Mouse (Mus musculus): ENCODE results near the gene Defb21.

The Defb21 gene

DNA sequence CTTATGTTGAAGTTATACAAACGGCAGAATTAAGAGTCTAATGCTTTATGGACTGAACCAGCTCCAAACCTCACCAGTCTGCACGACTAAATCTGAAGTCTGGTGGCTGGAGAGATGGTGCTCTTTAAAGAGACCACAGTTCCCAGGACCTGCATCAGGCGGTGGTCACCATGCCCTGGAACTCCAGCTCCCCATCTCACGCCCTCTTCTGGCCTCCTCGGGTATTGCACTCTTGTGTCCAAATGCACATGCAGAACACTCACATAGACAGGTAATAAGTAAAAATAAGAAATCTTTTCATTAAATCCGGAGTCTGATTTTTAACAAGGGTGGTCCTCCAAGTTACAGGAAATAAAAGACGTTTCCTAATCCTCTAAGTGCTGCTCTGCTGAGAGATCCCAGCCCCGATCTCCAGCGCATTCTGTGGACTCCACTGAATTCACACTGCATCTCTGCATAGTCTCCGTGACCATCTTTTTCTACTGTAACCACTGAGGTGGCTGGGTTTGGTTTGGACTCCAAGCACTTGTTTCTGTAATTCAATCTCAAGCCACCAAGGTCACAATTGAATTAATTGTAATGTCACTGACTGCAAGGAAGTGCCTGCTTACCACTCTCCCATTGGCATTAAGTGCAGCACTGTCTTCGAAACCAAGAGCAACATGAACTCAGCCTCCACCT lies at the start of gene Defb21:
TSS of gene Defb21 (plus strand) at position 631 of the 681 bp plus-strand sequence.
- no peak for DNase-seq

DNA sequence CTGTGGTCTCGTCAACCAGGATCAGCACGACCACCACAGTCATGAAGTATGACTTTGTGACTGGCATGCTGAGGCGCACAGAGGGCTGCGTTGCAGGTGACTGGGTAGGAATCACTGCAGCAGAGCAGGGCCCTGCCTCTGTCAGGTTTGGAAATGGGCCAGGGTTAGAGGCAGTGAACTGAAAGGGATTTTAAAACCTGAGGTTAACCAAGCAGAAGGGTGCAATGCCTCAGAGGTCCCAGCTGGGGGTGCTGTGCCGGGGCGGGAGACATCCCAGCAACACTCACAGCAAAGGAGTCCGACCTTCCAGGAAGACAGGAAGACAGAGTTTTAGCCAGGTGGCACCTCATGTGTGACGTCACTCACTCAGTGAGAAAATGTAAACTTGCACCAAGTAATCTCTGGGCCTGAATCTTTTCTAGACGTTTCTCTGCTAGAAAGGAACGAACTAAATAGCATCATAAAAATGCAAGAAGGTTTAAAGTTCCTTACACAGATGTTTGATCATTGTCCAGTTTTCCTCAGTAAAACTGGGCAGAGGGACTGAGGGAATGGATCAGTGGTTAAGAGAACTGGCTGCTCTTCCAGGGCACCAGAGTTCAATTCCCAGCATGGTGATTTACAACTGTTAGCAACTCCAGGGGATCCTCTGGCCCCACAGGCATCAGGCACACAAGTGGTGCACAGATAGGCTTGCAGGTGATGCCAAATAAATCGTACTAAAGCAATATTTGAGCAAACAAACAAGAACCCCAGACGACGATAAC lies 32.4 kb upstream of the Defb21 start, which contains the start of gene Defb29:
TSS of gene Defb29 (minus strand) at position 155 of the 767 bp plus-strand sequence.
- no peak for DNase-seq

DNA sequence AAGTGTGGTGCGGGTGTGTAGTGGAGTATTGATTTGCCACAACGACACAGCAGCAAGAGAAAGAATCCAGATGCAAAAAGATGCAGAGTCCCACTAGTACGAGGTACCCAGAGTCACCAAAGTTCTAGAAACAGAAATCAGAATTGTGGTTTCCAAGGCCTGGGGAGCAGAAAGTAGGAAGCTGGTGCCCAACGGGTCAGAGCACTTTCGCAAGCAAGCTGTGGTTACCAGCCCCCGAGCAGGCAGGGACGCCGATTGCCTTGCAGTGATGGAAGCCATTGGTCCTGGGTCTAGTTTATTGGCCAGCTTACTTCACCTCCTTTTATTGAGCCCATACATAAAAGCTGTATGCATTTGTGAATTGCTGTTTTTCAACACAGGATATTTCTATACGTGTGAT lies 30.6 kb upstream of the Defb21 start:
- DNase-seq = no peak

DNA sequence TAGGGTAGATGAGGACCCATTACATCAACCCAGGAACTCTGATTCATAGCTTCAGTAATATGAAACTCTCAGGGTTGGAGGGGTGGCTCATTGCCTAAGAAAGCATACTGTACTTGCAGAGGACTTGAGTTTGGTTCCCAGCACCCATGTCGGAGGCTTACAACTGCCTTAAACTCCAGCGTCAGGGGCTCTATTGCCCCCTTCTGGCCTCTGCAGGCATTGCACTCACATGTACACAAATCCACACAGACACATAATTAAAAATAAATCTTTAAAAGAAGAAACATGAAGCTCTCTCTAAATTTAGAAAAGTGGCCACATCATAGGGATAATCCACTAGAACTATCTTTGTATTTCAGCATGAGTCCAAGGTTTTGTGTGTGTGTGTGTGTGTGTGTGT lies 29.6 kb upstream of the Defb21 start:
- no peak for DNase-seq

DNA sequence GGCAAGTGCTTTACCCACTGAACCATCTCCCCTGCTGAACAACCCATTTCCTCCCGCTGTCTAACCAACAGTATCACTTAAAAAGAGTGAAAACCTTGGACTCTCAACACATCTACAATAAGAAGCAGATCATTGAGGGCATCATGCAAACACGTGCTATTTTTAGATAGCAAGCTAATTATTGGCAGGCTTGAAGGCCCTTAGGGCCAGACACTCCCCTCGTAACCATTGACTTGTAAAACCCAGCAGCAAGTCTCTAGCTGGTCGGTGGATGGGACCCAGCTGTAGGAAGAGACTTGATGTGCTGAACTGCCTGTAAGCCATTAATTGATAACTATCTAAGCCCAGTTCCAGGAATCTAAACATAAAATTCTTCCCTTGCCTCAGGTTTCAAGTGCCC lies 29.1 kb upstream of the Defb21 start:
- DNase-seq = no peak

DNA sequence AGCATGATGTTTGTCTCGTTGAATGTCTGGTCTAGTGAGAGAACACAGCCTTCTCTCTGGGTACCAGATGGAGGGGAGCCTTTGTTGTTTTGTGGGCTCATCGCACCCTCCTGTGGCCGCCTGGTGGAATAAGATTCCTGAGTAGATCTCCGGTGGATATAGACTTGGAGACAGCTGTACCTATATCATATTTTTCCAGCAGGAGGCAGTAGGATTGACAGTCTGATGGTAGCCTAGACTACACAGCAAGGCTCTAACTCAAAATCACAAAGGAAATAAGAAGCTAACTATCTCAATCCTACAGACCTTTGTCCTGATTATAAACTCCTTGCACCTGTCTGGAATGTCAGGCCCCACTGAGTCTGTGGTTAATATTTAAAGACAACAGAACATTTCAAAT lies 27.9 kb upstream of the Defb21 start:
- DNase-seq = peak; percentile 5

DNA sequence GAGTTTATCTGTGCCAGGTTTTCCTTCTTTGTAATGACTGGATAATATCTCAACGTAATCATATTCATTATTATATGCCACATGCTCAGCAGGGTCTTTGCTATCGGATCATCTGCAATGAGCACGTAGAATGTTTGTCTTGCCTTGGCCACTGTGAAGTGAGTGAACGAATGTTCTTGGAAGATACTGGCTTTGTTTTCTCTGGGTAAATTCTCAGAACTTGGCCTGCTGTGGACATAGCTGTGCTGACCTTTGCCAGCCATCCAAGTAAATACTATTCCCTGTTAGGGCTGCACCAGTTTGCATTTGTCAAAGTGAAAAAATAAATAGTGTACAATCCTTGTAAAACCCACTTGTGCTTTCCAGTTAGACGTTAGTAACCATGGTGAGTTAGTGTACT lies 24.4 kb upstream of the Defb21 start:
- no peak for DNase-seq

DNA sequence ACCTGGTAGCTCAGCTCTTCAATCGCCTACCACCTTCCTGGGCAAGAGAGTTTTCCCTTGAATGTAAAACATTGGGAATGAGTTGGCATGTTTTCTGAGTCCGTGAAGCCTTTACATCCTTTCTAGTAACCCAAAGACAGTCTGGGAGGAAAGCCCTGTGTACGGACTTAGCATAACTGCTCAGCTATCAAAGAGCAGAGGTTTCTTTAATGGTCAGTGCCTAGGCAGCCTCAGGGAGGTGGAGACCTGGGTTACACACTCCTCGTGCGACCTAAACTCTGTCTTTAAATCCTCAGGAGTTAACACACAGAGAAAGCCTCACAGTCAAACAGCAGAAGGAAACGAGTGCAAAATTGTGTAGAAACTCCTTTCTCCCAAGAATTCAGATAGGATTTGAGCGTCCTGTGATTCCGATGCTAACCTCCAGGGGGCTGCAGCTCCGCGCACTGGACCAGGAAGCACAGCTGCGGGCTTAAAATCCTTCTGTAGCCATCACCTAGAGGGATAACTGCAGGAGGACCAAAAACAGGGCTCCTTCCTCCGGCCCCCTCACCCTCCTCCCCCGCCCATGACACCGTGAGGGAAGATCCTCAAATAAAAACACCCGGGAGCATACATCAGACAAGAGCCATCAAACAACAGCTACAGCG lies 18.6 kb upstream of the Defb21 start:
- peak; percentile 2 for DNase-seq

DNA sequence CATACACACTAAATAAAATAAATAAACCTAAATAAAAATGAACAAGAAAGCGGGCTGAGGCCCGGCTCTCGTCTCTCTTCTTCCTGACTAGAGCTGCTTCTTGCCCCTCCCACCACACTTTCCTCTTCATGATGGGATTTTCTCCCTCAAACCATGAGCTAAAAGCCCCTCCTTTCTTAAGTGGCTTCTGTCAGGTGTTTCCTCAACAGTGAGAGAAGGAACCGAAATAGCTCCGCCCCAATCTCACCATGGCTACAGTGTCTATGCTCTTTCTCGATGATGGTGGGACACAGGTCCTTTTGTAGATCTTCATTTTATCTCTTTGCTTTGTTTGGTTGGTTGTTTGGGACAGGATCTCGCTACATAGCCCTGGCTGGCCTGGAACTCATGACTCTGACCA lies 15.9 kb upstream of the Defb21 start:
- DNase-seq = no peak

DNA sequence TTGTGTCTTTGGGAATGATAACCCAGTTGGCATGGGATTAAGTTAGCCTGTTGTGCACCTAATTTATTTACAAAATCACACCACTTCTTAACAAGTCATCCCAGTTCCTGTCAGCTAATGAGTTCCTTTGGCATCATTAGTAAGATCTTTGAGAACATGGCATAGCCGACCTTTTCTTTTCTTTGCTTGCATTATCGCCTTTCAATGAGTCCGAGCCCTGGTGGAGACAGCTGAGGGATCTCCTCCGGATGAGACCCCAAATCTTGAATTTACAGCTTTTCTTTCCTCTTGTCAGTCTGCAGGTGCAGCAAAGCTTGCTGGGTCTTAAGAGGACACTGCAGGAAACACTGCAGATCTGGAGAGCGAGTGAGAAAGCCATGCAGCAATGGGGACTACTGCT lies 3.5 kb upstream of the Defb21 start, which contains the start of gene Gm17416:
TSS of gene Gm17416 (plus strand) at position 301 of the 400 bp plus-strand sequence.
- no peak for DNase-seq

DNA sequence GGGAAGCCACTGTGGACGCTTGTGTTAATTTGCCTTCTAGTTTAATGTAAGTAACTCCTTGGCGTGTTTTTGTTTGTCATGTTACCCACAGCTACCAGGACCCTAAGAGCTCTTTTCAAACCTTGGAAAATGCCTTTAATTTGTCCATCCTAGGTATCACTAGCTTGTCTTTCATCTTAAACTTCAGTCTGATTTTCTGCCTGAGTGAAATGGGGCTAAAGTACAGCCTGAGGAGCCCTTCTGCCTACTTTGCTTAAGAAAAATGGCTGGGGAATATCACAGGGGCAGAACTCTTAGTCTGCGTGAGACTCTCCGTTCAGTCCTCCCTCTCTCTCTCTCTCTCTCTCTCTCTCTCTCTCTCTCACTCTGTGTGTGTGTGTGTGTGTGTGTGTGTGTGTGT lies 2.7 kb upstream of the Defb21 start:
- DNase-seq = no peak

DNA sequence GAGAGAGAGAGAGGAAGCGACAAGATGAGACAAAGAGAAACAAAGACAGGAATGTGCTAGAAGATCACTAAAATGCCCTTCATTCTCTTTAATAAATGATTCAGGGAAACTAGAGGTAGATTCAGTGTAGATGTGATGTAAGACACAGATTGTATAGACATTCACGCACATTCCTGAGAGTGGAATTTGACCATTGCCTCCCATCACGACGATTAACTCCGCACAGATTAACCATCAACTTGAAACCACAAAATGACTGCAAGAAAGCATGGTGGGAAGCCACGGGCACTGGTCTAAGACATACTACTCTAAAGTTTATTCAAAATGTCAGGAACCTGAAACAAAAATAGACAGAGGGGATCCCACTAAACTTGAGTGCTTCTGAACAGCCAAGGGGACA lies 2.2 kb upstream of the Defb21 start:
- DNase-seq = no peak

DNA sequence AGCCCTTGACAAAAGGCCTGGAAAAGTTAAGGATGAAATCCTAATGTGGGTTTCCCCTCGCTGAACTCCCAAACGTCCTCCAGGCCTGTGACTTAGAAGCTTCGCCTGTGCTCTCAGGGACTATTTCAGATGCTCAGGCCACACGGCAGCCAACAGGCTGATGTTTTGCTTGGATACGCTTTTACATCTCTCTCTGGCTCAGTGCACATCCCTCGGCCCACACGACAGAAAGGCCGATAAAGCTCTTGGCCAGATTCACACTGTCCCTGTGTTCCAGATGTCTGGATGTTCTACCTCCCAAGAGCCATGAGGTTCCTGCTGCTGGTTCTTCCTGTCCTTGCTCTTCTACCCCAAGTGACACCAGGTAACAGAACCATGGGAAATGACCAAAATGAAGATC lies 940 bp downstream of the Defb21 start:
- DNase-seq = no peak

DNA sequence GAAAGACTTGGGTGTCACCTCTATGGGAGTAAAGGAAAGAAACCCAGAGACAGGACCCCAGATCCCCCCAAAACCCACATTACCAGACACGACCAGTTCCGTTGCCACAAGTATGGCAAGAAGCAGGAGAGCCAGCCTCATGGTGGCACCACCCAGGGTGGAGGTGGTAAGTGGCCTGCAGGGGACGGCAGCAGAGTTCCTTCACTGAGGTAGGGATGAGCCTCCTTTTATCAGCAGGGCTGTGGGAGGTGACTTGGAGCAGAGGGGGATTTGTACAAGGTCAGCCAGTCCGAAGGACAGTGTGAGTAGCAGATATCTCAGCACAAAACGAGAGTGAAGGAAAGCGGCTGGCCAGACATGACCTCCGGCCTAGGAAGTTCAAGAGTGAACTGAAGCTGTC lies 7.6 kb downstream of the Defb21 start, which contains the start of gene Defb19:
TSS of gene Defb19 (minus strand) at position 206 of the 400 bp plus-strand sequence.
- DNase-seq = no peak

DNA sequence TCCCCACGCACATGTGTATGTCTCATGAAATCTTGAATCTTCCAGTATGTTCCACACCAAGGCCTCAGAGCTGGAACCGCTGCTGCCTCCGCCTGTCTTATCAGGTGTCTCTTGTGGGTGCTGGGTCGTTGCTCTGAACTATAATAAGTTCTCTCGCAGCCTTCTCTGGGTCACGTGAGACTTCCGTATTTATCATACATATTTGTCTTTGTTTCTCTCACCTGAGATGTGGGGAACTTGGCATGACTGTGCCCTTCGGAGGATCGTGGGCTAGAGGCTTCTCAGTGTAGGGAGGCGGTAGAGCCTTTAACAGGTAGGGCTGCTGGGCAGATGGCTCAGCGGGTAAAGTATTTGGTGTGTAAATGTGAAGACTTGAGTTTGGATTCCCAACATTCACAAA lies 8.1 kb downstream of the Defb21 start:
- DNase-seq = no peak

DNA sequence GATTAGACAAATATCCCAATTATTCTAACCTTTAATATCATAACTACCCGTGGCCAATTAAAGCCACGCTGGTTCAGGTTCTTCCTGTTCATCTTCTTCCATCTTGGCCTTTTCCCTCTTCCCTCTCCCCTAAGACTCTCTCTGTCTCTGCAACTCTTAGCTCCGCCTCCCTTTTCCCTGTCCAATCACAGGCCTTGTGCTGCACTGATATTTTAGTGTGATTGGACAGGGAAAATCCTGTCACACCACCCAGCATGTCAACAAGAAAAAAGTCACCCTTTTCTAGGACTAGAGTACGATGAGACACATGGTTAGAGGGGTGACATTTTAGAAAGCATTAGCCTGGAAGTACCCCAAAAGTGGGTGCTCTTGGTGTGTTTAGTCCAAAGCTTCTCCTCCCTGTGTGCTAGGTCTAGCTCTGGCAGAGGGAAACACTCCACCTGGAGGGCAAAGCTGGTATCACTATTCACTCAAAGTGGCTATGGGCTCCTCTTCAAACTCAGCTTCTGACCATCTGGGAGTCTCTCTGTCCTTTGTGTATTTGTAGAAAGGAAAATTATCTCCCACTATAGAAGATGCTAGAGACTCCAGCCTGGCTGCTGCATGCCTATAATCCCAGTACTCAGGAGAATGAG lies 14.5 kb downstream of the Defb21 start:
- no peak for DNase-seq

DNA sequence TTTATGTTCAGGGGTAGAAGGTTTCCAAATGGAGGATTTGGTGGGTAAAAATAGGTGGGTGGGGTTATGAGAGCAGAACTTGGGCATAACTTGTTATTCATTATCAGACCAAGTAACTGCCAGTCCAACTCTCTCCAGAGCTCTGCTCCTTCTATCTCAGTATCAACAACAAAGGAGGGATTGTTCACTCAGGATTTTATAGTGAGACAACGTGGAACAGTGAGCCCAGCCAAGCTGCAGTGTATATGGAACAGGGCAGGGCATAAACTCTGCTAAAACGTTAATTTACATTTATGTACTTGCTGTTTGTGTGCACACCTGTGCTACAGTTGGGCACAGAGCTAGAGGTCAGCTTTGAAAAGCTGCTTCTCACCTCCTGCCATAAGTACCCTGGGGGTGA lies 15.9 kb downstream of the Defb21 start:
- no peak for DNase-seq

DNA sequence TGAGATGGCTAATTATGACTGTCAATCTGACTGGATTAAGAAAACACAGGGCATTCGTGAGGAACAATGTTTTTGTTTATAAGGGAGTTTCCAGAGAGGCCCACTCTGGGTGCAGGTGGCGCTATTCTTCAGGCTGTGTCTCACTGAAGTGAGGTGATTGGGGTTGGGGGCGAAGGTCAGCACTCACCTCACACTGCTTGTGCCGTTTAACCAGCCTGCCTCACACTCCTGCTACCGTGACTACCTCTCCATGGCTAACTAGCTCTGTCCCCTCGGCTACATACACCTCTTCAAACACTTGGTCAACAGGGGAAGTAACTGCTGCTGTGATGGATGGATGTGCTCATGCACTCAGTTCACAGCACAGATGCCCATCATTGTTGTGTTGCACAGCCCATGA lies 16.5 kb downstream of the Defb21 start:
- no peak for DNase-seq

DNA sequence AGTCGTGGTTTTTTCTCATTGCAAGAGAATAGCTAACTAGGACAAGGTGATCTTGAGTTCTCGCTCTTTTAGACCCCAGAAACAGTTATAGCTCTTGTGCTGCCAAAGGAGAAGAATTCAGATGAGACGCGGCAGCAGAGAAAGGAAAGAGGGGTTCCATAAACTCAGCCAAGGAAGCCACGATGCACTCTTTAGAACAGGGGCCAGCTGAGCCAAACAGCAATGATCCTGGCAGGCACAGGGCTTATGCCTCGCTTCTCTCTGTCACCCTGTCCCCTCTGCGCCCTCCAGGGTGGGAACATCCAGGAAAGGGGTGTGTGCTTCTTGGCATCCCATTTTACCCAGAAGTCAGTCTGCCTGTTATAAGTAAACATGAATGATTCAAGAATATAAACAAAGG lies 26.8 kb downstream of the Defb21 start, which contains the start of gene Defb45:
TSS of gene Defb45 (minus strand) at position 101 of the 400 bp plus-strand sequence.
- DNase-seq = no peak

DNA sequence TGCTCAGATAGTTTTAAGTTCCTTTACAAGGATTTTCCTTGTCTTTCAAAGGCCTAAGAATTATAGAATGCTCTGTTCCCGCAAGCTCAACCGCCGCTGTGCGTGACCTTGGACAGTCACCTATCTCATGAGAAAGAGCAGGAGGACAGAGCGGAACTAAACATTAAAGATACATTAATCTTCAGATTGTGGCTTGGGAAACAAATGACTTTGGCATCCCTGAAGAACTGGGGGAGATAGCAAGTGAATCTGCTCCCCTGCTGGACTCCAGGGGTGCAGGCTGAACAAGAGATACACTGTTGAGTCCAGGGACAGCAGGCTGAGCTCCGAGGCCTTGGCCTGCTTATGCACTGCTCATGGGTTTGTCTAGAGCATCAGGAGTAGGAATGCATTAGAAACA lies 27.5 kb downstream of the Defb21 start:
- DNase-seq = no peak

DNA sequence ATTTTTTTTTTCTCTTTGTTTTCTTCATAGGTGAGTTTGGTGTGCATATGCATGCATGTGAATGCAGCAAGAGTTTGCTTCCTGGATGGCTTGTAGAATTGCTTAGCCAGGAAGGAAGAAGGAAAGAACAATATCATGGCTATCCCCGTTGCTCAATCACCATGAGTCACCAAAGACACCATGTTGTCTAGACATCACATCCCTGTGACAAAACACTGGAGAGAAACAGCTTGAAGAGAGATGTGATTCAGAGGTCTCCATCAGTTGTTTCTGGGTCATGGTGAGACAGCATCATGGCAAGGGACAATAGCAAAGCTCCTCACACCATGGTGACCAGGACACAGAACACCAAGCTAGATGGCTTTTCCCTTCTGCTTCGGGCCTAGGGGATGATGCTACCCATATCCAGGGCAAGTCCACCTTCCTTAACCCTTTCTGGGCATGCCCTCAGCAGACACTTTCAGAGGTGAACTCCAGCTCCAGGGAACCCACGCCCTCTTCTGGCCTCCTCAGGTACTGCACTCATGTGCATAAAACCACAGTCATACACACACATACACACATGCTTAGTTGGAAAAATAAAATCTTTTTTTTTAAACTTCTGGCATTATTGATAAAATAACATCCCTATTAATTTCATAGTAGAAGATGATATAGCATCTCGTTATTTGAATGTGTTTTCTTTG lies 28.9 kb downstream of the Defb21 start:
- DNase-seq = no peak

DNA sequence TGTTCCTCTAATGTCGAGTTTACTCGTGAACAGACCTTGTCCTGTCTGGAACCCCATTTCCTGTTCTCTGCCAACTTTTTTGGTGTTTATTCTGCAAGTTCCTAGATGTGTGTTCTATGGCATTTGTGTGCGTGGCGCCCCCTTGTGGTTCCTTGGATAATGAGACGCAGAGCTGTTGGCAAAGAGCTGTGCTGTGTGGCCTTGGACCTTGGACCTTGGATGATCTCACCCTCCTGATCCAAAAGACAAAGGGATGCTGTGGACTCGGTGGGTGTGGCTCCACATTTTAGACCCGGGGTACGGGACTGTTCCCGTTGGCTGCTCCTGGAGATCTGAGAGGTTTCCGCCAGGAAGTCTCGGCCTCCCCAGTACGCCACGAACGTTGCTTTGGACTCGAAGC lies 31.5 kb downstream of the Defb21 start, which contains the start of gene Defb36:
TSS of gene Defb36 (plus strand) at position 271 of the 400 bp plus-strand sequence.
- DNase-seq = no peak

DNA sequence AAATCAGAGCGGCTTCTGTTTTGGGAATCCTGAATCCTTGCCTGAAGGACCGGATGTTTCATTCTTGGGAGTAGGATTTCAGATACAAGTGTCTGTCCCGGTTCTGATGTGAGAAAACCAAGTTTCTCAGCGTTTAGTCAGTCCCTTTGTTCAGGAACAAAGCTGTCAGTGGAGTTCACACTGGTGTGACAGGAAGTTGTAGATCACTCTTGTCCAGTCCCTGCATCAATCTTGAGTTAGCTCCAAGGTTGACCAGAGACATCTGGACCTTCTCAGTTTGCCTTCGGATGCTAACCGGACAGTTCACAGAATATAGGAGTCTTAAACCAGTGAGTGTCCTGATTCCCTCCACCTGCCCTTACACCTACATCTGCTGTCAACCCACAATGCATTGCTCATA lies 35.2 kb downstream of the Defb21 start:
- no peak for DNase-seq

All from cerebellum, adult 11-12 months (tissue).